Mouse (Mus musculus) brain, embryonic 14.5 days (tissue): Measurements from ENCODE around the gene Gm29776.

Experiments used
- CTCF ChIP-seq: fragments of 200-500 bp; IDR thresholded peaks from 2 replicates; pipeline ENCODE4 v1.5.1; 2012; ENCODE audit warnings: inconsistent platforms, mild to moderate bottlenecking, moderate library complexity, borderline replicate concordance; ENCODE audit not compliant: insufficient read depth, insufficient read length; ENCODE audit errors: extremely low read depth
- POLR2A ChIP-seq: fragments of 200-500 bp; IDR thresholded peaks from 2 replicates; pipeline ENCODE4 v1.6.1; 2012; ENCODE audit warnings: mild to moderate bottlenecking, inconsistent platforms, borderline replicate concordance; ENCODE audit not compliant: poor library complexity, insufficient read depth, insufficient read length, severe bottlenecking; ENCODE audit errors: extremely low read depth

- no peak for TF ChIP-seq CTCF
- TF ChIP-seq POLR2A = no peak
Measured at GRCm38 (mm10) chr14:54706589-54707320, 8.1 kb upstream of the Gm29776 start.
